Mouse (Mus musculus) MEL (cell line): Measurements from ENCODE around the gene Lypd5. TPM values are rescaled to one million over a fixed set of nuclear protein-coding genes. Genes with fewer than 3 reads are reported as not detected.

Source experiments
- DNase-seq: peaks from one replicate; pipeline ENCODE4 v3.0.0; 2011; ENCODE audit warnings: low read depth, low spot score
- H3K27ac ChIP-seq: 2 replicates; pipeline ENCODE4 v1.5.1; 2012; ENCODE audit warnings: low read depth, mild to moderate bottlenecking, control low read depth, low read length, moderate library complexity; ENCODE audit not compliant: control insufficient read depth
- H3K27me3 ChIP-seq, 2 experiments: fragments of 150-350 bp in 1 of 2; sonication (generic) in 1 of 2; 2 replicates each; pipeline ENCODE4 v1.6.1; 2012; ENCODE audit warnings: low read length in 2 of 2, mild to moderate bottlenecking in 2 of 2, improper control_type of control experiment in 1 of 2, moderate library complexity in 1 of 2; ENCODE audit not compliant: insufficient read depth in 2 of 2, control insufficient read depth in 1 of 2
- H3K36me3 ChIP-seq, 2 experiments: 2 replicates each; pipeline ENCODE4 v1.6.1; 2012 to 2014; ENCODE audit warnings: low read length in 2 of 2, improper control_type of control experiment in 1 of 2, inconsistent platforms in 1 of 2, mild to moderate bottlenecking in 1 of 2; ENCODE audit not compliant: insufficient read depth in 2 of 2, control insufficient read depth in 1 of 2
- H3K4me1 ChIP-seq, 2 experiments: fragments of 150-350 bp in 1 of 2; sonication (generic) in 1 of 2; 2 replicates each; pipeline ENCODE4 v1.6.1; 2012; ENCODE audit warnings: low read length in 2 of 2, improper control_type of control experiment in 1 of 2, mild to moderate bottlenecking in 1 of 2; ENCODE audit not compliant: insufficient read depth in 2 of 2, control insufficient read depth in 1 of 2
- H3K4me3 ChIP-seq, 2 experiments: fragments of 150-350 bp in 1 of 2; sonication (generic) in 1 of 2; 2 replicates each; pipeline ENCODE4 v1.5.1; 2012; ENCODE audit warnings: low read depth in 2 of 2, low read length in 2 of 2, mild to moderate bottlenecking in 2 of 2, moderate library complexity in 2 of 2, control low read depth in 1 of 2, improper control_type of control experiment in 1 of 2; ENCODE audit not compliant: control insufficient read depth in 1 of 2, insufficient read depth in 1 of 2
- H3K79me2 ChIP-seq: 2 replicates; pipeline ENCODE4 v1.6.1; 2012; ENCODE audit warnings: mild to moderate bottlenecking, low read length, moderate library complexity; ENCODE audit not compliant: control insufficient read depth, poor library complexity, insufficient read depth
- H3K9ac ChIP-seq: 2 replicates; pipeline ENCODE4 v1.6.1; 2012; ENCODE audit warnings: low read depth, mild to moderate bottlenecking, control low read depth, low read length, moderate library complexity; ENCODE audit not compliant: control insufficient read depth, poor library complexity, severe bottlenecking
- H3K9me3 ChIP-seq: fragments of 150-350 bp; sonication (generic); replicated peaks from 2 replicates; pipeline ENCODE4 v1.6.1; 2012; ENCODE audit warnings: mild to moderate bottlenecking, low read length, improper control_type of control experiment, moderate library complexity; ENCODE audit not compliant: insufficient read depth
- CHD2 ChIP-seq: IDR thresholded peaks from 2 replicates; pipeline ENCODE4 v1.6.1; 2011; ENCODE audit warnings: low read length, improper control_type of control experiment
- CTCF ChIP-seq, 3 experiments: IDR thresholded peaks in 2 of 3; conservative IDR thresholded peaks in 1 of 3; 2 replicates each; pipeline ENCODE4 v1.5.1; 2011 to 2012; ENCODE audit warnings: low read length in 3 of 3, low read depth in 2 of 3, mild to moderate bottlenecking in 2 of 3, improper control_type of control experiment in 1 of 3, inconsistent platforms in 1 of 3, mixed read lengths in 1 of 3, moderate library complexity in 1 of 3; ENCODE audit not compliant: control insufficient read depth in 1 of 3, insufficient read depth in 1 of 3, poor library complexity in 1 of 3, severe bottlenecking in 1 of 3
- EP300 ChIP-seq, 2 experiments: IDR thresholded peaks; 2 replicates each; pipeline ENCODE4 v1.6.1; 2011; ENCODE audit warnings: improper control_type of control experiment in 2 of 2, low read length in 2 of 2, low read depth in 1 of 2, mild to moderate bottlenecking in 1 of 2
- ETS1 ChIP-seq: IDR thresholded peaks from 2 replicates; pipeline ENCODE4 v1.6.1; 2012; ENCODE audit warnings: low read depth, mild to moderate bottlenecking, inconsistent platforms, low read length, improper control_type of control experiment, moderate library complexity
- GABPA ChIP-seq: IDR thresholded peaks from 2 replicates; pipeline ENCODE4 v1.6.1; 2012; ENCODE audit warnings: low read depth, mild to moderate bottlenecking, inconsistent platforms, low read length, improper control_type of control experiment, moderate library complexity
- GATA1 ChIP-seq: IDR thresholded peaks from 2 replicates; pipeline ENCODE4 v1.6.1; 2011; ENCODE audit warnings: low read depth, low read length, improper control_type of control experiment
- JUND ChIP-seq: IDR thresholded peaks from 2 replicates; pipeline ENCODE4 v1.6.1; 2011; ENCODE audit warnings: low read depth, mild to moderate bottlenecking, improper control_type of control experiment, low read length
- KAT2A ChIP-seq: conservative IDR thresholded peaks from 2 replicates; pipeline ENCODE4 v1.6.1; 2012; ENCODE audit warnings: low read depth, low read length, improper control_type of control experiment, inconsistent platforms
- MAX ChIP-seq: IDR thresholded peaks from 2 replicates; pipeline ENCODE4 v1.6.1; 2011; ENCODE audit warnings: low read length, improper control_type of control experiment
- MAZ ChIP-seq: IDR thresholded peaks from 2 replicates; pipeline ENCODE4 v1.6.1; 2012; ENCODE audit warnings: low read depth, mild to moderate bottlenecking, inconsistent platforms, low read length, improper control_type of control experiment
- MEF2A ChIP-seq: IDR thresholded peaks from 2 replicates; pipeline ENCODE4 v1.6.1; 2014; ENCODE audit warnings: low read depth, mild to moderate bottlenecking, inconsistent platforms, low read length, improper control_type of control experiment; ENCODE audit not compliant: poor library complexity, insufficient replicate concordance, severe bottlenecking; ENCODE audit errors: extremely low read depth
- NELFE ChIP-seq: IDR thresholded peaks from 2 replicates; pipeline ENCODE4 v1.6.1; 2011; ENCODE audit warnings: low read depth, low read length, improper control_type of control experiment
- NRF1 ChIP-seq: IDR thresholded peaks from 2 replicates; pipeline ENCODE4 v1.6.1; 2014; ENCODE audit warnings: low read depth, mild to moderate bottlenecking, inconsistent platforms, low read length, improper control_type of control experiment, moderate library complexity; ENCODE audit not compliant: poor library complexity, insufficient read depth, severe bottlenecking
- POLR2A ChIP-seq, 2 experiments: IDR thresholded peaks; 2 replicates each; pipeline ENCODE4 v1.6.1; 2011 to 2012; ENCODE audit warnings: low read length in 2 of 2, mild to moderate bottlenecking in 2 of 2, control low read depth in 1 of 2, improper control_type of control experiment in 1 of 2, low read depth in 1 of 2, moderate library complexity in 1 of 2; ENCODE audit not compliant: control insufficient read depth in 1 of 2, insufficient read depth in 1 of 2, poor library complexity in 1 of 2
- POLR2AphosphoS2 ChIP-seq: IDR thresholded peaks from 2 replicates; pipeline ENCODE4 v1.6.1; 2011; ENCODE audit warnings: low read length, improper control_type of control experiment
- RAD21 ChIP-seq: IDR thresholded peaks from 2 replicates; pipeline ENCODE4 v1.6.1; 2011; ENCODE audit warnings: mild to moderate bottlenecking, low read depth, low read length, improper control_type of control experiment
- RCOR1 ChIP-seq: IDR thresholded peaks from 2 replicates; pipeline ENCODE4 v1.6.1; 2012; ENCODE audit warnings: low read depth, mild to moderate bottlenecking, inconsistent platforms, low read length, improper control_type of control experiment
- SIN3A ChIP-seq: IDR thresholded peaks from 2 replicates; pipeline ENCODE4 v1.6.1; 2012; ENCODE audit warnings: low read length, improper control_type of control experiment, inconsistent platforms
- TAL1 ChIP-seq: IDR thresholded peaks from 2 replicates; pipeline ENCODE4 v1.6.1; 2012; ENCODE audit warnings: mild to moderate bottlenecking, inconsistent platforms, low read length, moderate library complexity, mixed read lengths
- TBP ChIP-seq: IDR thresholded peaks from 2 replicates; pipeline ENCODE4 v1.8.0; 2011; ENCODE audit warnings: low read depth, low read length, improper control_type of control experiment
- TCF12 ChIP-seq: IDR thresholded peaks from 2 replicates; pipeline ENCODE4 v1.6.1; 2014; ENCODE audit warnings: low read depth, mild to moderate bottlenecking, inconsistent platforms, low read length, improper control_type of control experiment, moderate library complexity
- USF2 ChIP-seq, 2 experiments: IDR thresholded peaks; 2 replicates each; pipeline ENCODE4 v1.6.1; 2011 to 2012; ENCODE audit warnings: improper control_type of control experiment in 2 of 2, low read length in 2 of 2, borderline replicate concordance in 1 of 2, inconsistent platforms in 1 of 2, low read depth in 1 of 2, mild to moderate bottlenecking in 1 of 2; ENCODE audit not compliant: insufficient read depth in 1 of 2
- polyA plus RNA-seq, 2 experiments: library from polyadenylated mRNA; stranded (reverse) in 1 of 2; unstranded in 1 of 2; fragments of >175 nt in 1 of 2; fragments of >200 nt in 1 of 2; gene quantifications; 2 replicates each; pipeline versions ENCODE4 v1.2.1 to v1.2.4; 2012; ENCODE audit warnings: low replicate concordance in 2 of 2, low read depth in 1 of 2; ENCODE audit not compliant: insufficient read length in 2 of 2, insufficient read depth in 1 of 2, missing spikeins in 1 of 2
- total RNA-seq: library from RNA; depleted of rRNA; stranded (reverse); fragments of 300-350 nt; gene quantifications from 2 replicates; pipeline ENCODE4 v1.2.3, GENCODE M21; 2012

The Lypd5 gene
- total and polyA plus RNA-seq, 3 experiments = not detected

DNA sequence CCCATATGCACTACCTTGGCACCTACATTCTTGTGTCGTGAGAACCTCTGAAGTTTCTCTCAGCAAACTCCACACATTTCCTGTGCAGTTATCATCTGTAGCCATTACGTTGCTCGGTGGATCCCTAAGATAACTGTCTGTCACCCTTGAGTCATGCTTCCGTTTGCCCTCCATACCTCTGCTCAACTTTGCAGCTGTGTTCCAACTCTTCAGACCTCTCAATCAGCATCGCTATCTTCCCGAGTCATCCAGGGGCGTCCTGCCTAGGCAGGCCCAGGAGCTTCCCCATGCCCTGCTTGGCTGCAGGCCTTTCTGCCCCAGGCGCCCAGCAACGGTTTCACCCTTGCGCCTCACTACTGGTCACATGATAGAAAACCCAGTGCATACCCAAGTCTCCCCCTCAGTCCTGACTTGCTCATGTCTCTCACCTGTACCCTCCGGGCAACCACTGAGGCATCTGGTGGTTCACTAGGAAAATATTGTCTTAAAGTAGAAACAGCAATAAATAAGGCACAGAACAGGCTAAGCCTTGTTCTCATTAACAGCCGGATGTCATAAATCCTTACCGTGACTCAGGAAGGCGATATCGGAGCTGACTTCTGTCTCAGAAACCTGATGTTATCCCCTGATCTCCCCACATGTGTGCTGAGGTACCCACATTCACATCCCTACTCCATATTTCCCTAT lies 45.6 kb downstream of the Lypd5 start (continued):
- TF ChIP-seq USF2 (IDR thresholded peaks at IDR 0.05; ENCODE audit: borderline replicate concordance in 1 of 2, insufficient read depth in 1 of 2, low read depth in 1 of 2, low read length in 2 of 2) = no peak
- TF ChIP-seq KAT2A = no peak
- no peak; the same call in 1 of the 2 replicates for TF ChIP-seq RCOR1

DNA sequence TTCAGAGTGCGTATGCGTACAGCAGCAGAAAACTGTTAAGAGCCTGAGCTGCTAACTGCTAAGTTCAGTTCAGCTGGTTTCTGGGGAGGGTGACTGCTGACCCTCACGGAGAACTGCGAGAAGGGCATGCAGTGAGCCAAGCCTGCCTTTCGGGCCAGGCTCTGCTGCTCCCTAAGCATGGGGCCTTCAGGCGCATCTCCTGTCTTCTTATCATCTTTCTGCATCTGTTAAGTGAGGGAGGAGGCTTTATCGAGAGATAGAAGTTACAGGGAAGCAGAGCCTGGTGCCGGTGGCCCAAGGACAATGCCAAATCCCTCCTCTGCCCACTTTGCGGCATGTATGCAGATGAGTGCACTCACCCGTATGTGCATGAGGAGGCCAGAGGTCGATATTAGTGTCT lies 47.8 kb downstream of the Lypd5 start:
- peak overlapping the region; percentile 94 for H3K27ac ChIP-seq
- peak overlapping the region; percentile 24 to 31; a peak in 3 of 4 replicates for H3K4me3 ChIP-seq
- peaks cover 19 to 52% of the 10 kb centered on the region in 2 experiments for H3K4me1 ChIP-seq
- H3K9me3 ChIP-seq = no peaks in the 10 kb centered on the region
- H3K9ac ChIP-seq = peak overlapping the region; percentile 68
- TF ChIP-seq TBP (no peak), NELFE (peak; percentile 26; the same call in 1 of the 2 replicates), JUND (no peak), MEF2A (no peak), TAL1 (peak; percentile 73), MAZ (no peak), ETS1 (peak; percentile 55), POLR2AphosphoS2 (peak; percentile 75; the same call in 1 of the 2 replicates), SIN3A (peak; percentile 18), RCOR1 (peak; percentile 29; the same call in 1 of the 2 replicates), TCF12 (peak; percentile 86), RAD21 (no peak), NRF1 (no peak), GABPA (no peak), CHD2 (no peak), MAX (peak; percentile 20; the same call in 1 of the 2 replicates), POLR2A (IDR thresholded peaks at IDR 0.05; ENCODE audit: control insufficient read depth in 1 of 2, insufficient read depth in 1 of 2, low read depth in 1 of 2, low read length in 2 of 2, poor library complexity in 1 of 2) (peak in 1 of 2 experiments; percentile 43; a peak in 1 of 4 replicates), CTCF (IDR thresholded peaks at IDR 0.05 in 2 of 3, conservative IDR thresholded peaks at IDR 0.05 in 1 of 3; ENCODE audit: control insufficient read depth in 1 of 3, insufficient read depth in 1 of 3, low read depth in 2 of 3, low read length in 3 of 3, poor library complexity in 1 of 3, severe bottlenecking in 1 of 3) (no peak), EP300 (IDR thresholded peaks at IDR 0.05; ENCODE audit: low read depth in 1 of 2, low read length in 2 of 2) (peak; percentile 63 to 78; a peak in 3 of 4 replicates), GATA1 (peak; percentile 80), KAT2A (no peak)
- peak; percentile 76 for DNase-seq
- H3K79me2 ChIP-seq = peaks cover 30% of the 10 kb centered on the region
- peaks cover 0 to 43% of the 10 kb centered on the region in 2 experiments; a peak in 2 of 4 replicates for H3K36me3 ChIP-seq
- H3K27me3 ChIP-seq = no peaks in the 10 kb centered on the region
